Mouse (Mus musculus) v-Abl transformed pro-B cells (cell line): ENCODE measurements at regions not wholly inside any gene's neighbourhood (a gene's known extent, or its start where the extent isn't known, plus 50 kb on each side); places are given as distances from the start of the nearest gene placed in this dataset.

ENCODE experiments used
- in situ Hi-C, 2 experiments: fragments of 400-800 bp; cut with MboI; formaldehyde crosslinking; loops; one replicate each; pipeline ENCODE4 v1.15.1; 2025; ENCODE audit not compliant: unreplicated experiment in 2 of 2

DNA sequence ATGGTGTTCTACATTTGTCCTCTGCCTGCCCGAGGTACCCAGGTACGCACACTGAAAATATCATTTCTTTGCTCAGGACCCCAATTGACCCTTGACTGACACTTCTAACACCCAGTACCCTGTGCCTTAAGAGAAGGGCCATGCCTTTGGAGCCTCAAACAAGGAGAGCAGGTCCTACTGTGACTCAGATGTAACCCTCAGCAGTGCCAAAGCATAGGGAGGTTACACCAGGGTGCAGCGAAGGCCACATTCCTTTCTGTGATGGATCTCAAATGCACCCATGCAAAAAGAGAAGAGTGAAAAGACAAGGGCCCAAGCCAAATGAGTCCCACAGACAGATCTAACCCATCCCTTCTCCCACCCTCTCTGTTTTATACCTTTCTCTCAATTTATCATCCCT lies 181.9 kb upstream of the Prok2 start:
- in situ Hi-C loops: loop anchor here in 1 of 2 experiments (5.0 to 10.0 kb wide), 2 partner anchors 377 to 619 kb away; partner anchors contain the start of gene Rybp

DNA sequence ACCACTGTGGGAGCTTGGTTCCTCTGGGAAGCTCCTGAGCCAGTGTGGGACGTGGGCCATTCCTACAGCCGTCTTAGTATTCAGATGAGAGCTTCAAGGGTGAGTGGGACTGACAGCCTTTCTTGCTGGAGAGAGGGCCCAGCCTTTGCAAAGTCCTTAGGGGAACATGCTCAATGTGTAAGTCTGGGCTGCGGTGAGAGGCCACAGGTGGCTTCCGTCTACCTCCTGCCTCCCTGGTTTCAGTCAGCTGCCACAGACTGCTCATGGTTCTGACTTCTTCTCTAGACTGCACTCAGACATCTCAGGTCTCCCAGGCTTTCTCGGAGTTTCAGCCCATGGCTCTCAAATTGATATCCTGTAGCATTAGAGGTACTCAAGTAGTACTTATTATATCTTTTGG lies 179.0 kb upstream of the Prok2 start:
- in situ Hi-C loops: loop anchor here in 1 of 2 experiments (5.0 to 10.0 kb wide), 2 partner anchors 380 to 622 kb away; partner anchors contain the start of gene Rybp

DNA sequence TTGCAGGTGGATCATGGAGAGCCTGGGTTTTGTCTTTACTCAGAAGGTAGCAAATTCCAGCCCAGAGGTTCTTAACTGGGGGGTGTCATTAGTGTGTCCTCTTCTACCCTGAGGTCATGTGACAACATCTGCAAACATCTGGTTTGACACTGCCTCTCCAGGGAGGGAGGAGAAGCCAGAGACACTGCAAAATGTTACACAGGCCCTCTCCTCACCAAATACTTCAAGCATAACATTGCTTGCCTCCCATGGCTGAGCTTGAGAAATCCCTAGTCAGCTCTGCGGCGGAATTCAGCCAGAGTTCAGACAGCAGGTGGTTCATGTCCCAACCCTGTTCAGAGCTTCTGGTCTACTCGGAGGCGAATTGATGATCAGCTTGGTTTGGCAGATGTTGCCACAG lies 178.4 kb upstream of the Prok2 start:
- in situ Hi-C loops: loop anchor here (5.0 to 10.0 kb wide), 2 partner anchors 380 to 623 kb away; partner anchors contain the start of gene Rybp (in 1 of the 2)

DNA sequence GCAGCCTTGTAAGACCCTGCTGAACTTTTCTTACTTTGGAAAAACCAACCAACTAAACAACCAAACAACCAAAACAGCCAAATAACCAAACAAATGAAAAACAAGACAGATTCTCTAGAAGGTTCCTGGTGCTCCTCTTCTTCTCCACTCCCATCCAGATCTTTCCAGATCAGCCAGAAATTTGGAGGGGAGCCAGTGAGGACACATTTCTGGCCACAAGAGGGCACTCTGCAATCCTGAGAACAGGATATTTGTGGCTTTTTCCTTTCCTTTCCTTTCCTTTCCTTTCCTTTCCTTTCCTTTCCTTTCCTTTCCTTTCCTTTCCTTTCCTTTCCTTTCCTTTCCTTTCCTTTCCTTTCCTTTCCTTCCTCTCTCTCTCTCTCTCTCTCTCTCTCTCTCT lies 177.9 kb upstream of the Prok2 start:
- in situ Hi-C loops: loop anchor here (5.0 to 10.0 kb wide), 2 partner anchors 381 to 623 kb away; partner anchors contain the start of gene Rybp (in 1 of the 2)

DNA sequence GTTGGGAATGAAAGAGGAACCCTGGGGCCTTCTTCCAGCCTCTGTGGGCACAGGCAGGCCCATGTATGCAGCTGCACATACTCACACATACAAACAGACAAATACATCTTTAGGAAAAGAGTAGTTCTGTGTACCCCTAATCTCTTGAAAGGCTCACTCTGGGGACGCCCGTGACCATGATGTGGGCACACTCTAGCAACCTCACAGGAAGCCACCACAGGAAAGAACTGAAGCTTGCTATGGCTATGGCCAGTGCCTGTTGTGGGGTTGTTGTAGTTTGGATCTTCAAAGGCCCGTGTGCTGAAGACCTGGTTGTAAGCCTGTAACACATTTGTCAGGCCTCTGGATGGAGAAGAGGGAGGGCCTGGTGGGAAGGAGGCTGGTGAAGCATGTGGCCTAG lies 175.4 kb upstream of the Prok2 start:
- in situ Hi-C loops: loop anchor here (5.0 to 10.0 kb wide), 2 partner anchors 383 to 626 kb away; partner anchors contain the start of gene Rybp (in 1 of the 2)

DNA sequence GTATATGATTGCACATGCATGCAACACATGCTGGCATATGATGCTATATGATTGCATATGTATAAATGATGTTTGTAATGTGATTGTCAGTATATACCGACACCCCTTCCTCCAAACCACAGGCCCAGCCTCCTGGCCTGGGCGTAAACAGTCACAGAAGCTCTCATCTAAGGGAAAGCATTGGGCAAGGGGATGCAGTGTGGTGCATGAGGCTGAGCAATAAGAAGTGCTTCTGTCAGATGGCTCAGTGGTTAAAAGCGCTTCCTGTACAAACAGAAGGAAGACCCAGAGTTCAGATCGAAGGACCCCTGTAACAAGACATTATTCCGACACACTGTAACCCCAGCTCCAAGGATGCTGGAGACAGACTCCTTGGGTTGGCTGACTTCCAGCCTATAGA lies 175.0 kb upstream of the Prok2 start:
- in situ Hi-C loops: loop anchor here (5.0 to 10.0 kb wide), 2 partner anchors 384 to 626 kb away; partner anchors contain the start of gene Rybp (in 1 of the 2)

DNA sequence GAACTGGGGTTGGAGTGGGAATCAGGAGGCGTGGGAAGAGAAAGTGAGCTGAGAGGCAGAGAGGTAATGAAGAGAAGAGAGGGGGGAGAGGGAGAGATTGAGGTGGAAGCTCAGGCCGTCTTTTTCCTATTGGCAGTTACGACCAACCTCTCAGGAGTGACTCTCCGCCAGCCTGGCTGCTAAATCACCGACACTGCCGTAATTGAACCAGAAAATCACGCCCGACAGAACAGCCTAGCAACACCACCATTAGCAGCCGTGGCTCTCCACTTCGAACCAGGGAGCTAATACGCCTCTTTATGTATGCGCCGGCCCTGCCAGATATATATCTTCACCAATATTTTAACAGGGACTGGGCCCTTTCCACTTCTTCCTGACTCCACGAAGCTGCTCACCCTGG lies 173.5 kb upstream of the Prok2 start:
- in situ Hi-C loops: loop anchor here (5.0 to 10.0 kb wide), 2 partner anchors 385 to 628 kb away; partner anchors contain the start of gene Rybp (in 1 of the 2)

DNA sequence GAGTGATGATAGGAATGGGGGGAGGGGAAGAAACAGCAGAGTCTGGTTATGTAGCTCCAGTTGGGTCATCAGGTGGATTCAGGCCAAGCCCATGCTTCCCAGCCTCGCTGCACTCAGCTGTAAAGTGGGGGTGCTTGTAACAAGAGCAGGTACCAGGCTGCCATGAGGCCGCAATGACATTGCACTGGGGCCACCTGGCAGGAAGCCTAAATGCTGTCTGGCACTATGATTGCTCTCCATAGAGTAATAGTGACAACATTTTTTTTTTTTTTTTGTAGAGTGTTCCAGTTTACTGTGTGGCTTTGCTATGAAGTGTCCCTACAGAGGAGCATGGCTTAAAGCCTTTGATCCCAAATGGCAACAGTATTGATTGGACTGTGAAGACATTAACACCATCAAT lies 171.9 kb upstream of the Prok2 start:
- in situ Hi-C loops: no loop called here

DNA sequence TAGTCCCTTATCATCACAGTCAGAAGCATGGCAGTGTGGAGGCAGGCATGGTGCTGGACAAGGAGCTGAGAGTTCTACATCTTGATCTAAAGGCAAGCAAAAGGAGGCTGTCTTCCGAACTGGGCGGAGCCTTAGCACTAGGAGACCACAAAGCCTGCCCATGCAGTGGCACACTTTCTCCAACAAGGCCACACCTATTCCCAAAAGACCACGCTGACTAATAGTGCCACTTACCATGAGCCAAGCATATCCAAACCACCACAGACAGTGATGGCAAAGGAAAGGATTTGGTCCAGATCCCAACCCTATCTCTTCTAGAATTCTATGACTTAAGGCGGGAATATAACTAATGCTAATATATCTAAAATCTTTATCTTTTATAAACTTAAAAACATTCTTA lies 169.4 kb upstream of the Prok2 start:
- in situ Hi-C loops: no loop called here

DNA sequence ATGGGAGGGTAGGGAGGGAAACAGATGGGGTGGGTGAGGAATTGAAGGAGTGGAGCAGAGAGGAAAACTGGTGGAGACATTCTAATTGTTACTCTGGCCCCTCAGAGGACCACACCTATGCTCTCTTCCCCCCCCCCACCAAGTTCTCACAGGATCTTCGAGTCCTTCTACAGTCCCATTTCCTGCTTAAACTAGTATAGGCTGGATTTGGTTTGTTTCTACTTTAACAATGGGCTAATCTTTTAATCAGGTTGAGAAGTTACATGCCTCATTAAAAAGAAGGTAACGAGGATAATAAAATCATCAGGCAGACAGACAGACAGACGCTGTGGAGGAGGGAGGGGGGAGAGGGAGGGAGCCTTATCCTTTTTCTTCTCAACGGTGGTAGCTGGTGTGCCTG lies 167.7 kb upstream of the Prok2 start:
- in situ Hi-C loops: no loop called here

DNA sequence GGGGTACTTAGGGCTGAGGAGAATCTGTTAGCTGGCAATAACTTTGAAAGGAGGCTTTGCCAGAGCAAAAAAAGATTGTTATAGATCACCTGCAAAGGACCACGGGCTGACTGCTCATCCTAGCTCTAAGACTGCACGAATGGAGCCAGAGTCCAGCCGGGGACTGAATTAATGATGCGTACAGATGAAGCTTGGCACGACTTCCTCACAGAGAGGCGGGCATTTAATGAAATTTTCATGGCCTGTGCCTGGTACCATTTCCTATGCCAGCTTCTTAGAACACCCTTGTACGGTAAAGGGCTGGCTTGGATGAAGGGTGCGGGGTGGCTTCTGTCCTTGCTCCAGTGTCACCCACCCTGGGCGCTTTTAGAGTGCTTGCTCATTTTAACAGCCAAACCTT lies 166.0 kb upstream of the Prok2 start:
- in situ Hi-C loops: no loop called here

DNA sequence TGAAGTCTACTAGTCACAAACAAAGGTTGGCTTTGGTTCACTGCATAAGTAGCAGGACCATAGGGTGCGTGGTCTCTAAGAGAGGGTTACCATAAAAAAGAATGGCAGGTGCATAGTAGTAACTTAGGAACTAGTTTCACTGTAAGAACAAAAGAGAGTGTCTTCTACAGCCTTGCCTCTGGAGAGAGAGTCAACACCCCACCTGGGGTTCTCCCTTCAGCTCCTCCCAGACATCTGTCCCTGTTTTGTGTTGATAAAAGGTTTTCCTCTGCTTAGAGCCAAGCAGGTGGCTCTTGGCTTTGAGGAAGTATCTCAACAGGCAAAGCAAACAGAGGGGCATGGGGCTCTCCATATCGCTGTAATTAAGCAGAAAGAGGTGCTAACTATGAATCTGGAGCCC lies 165.6 kb upstream of the Prok2 start:
- in situ Hi-C loops: no loop called here

DNA sequence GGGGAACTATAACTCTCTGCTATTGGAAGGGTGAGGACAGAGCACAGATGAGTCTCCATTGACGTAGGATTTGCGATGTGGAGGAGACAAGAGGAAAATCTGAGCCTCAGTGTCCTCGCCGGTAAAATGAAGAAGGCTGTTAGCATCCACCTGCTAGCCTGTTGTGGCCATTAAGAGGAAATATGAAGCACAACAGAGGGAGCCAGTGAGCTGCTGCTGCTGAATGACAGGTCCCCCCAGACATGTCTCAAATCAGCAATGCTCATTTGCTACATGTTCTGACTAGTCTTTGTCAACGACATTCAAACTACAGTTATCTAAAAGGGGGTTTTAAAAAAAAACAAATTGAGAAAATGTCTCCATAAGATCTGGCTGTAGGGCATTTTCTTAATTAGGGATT lies 164.6 kb upstream of the Prok2 start:
- in situ Hi-C loops: no loop called here

DNA sequence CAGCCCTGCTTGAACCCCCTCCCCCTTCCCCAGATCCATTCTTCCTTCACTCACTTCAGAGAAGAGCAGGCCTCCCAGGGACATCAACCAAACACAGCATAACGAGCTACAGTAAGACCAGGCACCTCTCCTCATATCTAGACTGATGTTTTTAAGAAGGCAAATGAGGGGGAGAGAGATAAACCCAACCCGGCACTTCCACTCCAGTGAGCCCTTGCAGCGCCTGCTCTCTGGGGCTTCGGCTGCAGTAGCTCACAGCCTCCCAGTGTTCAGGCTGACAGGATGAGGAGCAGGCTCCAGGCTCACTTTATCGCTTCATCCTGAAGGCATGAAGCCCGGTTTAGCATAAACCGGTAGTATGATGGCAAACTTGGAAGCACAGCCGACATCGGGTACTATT lies 162.9 kb upstream of the Prok2 start:
- in situ Hi-C loops: no loop called here

DNA sequence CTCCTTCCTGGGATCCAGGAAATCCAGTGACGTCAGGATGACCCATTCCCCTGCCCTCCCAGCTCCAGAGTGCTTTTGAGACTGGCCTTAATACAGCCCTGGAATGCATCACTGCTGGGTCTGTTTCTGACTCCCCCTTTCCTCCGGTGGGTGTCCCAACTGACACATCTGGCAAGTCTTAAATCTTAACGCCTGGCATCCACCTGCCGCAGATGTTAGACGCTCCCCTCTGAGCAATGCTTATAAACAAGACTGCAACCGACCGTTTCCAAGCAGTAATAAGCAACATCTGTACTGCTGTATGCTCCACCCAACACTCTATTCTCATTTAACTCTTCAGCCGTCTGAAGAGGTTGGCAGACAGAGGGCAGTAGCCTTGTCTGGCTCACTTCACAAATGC lies 161.7 kb upstream of the Prok2 start:
- in situ Hi-C loops: no loop called here

DNA sequence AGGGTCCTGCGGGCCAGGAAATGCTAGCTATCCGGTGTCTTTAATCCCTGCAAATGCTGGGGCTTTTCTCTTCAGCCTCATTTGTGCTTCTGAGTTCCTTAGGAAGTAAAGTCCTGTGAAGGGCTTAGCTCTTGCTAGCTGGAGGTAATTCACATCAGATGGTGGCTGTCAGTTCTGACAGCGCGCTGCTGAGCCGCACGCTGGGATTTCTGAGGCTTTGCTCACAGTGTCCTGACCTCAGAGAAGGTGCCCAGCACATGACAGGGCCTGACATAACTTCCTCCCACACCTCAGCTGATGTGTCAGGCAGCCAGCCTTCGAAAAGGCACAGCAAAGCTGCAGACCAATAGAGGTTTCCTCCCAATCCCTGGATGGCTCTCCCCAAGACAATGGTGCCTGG lies 158.6 kb upstream of the Prok2 start:
- in situ Hi-C loops: no loop called here

DNA sequence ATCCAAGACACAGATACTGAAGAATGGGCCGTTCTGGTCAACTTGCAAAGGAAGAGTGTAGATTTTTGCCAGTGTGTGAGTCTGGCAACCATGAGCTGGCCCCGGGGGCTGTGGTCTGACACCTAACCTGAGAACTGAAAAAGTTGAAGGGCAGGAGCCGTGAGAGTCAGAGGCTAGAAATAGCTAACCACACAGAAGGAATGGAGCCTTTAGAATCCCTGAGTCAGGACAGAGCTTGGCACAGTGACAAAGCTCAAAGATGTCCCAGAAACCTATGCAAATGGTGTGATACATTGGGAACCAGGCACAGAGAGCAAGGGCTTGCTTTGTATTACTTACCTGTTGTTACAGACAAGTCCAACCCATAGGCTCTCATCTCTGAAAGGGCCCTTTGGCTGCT lies 157.9 kb upstream of the Prok2 start:
- in situ Hi-C loops: no loop called here

DNA sequence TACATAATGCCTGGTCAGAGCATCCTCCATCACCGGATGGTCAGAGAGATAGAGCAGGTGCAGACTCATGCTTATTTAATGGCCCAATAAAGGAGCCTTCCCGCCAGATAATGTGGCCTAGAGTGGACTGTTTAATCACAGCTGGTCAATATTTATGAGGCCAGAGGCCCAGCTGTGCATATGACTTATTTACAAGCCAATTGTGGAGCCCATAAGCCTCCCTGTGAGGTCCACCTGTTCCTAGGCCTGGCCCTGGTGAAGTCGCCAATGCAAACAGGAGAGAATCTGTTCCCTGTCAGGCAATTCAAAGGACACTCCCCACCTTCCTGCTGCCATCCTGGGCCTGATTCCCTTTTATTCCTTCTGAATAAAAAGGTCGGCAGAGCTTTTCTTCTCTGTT lies 155.4 kb upstream of the Prok2 start:
- in situ Hi-C loops: no loop called here

DNA sequence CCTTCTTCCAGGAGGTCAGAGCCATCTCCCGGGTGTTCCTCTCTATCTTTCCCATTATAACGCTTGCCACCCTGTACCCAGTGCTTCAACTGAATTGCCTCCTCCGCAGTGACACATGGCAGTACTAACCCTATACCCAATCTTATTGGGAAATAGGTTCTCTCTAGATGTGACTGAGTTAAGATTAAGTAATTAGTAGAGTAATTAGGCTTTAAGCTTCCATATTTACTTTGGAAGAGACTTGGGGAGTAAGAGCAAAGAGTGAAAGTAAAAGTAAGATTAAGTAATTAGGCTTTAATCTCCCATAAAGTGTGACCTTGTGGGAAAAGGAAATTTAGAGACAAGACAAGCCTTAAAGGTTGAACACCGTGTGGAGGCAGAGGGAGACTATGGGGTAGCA lies 148.7 kb upstream of the Prok2 start:
- in situ Hi-C loops: no loop called here

DNA sequence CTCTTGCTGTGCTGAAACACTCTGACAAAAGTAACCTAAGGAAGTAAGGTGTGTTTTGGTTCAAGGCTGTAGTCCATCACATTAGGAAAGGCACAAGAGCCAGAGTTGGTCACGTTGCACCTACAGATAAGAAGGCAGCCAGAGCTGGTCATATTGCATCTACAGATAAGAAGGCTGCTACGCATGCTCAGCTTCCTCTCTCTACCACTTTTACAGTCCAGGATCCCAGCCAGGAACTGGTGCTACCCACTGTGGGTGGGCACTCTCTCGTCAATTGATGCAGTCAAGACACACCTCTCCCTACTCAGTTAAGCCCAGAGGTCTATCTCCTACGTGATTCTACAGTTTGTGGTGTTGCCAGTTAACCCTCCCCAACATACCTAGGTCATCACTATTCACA lies 147.8 kb upstream of the Prok2 start:
- in situ Hi-C loops: no loop called here

DNA sequence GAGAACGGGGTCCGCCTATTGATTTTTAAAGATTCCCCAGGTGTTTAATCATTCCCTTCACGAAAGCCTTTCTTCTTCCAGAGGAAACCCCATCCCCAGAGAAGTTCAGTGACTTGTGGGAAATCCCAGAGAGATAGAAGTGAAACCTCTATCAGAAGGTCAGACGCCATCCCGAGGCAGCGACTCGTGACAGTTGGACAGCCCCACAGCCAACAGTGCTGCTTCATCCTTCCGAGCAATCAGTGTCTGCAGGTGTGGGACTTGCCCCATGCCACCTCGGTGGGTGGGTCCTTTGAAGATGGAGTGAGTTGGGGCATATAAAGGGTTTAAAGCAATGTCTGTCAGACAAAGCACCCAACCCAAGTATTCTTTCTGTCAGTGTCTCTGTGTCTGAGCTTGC lies 139.9 kb upstream of the Prok2 start:
- in situ Hi-C loops: no loop called here

DNA sequence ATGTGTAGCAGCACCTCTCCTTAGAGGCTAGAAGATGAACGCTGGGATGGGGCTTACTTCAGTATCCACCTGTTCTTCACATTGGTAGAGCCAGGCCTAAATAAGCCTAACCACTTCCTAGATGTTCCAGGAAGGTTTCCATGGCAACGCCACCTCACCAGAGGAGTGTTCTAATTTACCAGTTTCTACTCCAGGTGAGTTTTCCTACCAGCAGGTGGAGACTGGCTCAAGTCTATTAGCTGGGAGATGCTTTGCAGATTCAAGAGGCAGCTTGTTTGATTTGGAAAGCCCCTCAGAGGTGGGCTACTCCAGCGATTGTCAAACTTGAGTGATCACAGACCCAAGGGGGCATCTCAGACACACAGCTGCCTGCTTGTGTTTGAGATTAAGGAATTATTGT lies 138.8 kb upstream of the Prok2 start:
- in situ Hi-C loops: no loop called here

DNA sequence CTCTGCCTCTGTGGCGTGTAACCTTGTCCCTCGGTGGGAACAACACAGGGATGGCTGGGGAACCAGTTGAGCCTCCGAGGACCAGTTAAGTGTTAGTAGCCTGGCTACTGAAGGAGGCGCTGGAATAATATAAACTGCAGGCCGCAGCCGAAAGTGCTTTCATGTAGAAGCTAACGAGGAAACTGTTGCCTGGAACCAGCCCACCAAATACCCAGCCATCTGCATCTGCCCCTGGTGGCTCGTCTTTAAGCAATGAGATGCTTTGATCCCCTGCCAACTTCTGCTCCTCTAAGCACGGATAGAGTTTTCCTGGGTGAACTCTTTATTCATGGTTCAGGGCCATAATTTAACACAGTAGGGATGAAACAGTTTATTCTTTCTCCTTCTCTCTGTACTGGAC lies 137.2 kb upstream of the Prok2 start:
- in situ Hi-C loops: no loop called here
